Mouse (Mus musculus) neural tube, embryonic 13.5 days (tissue): ENCODE results near the gene Ptgir. TPM values are rescaled to one million over a fixed set of nuclear protein-coding genes. Genes with fewer than 3 reads are reported as not detected.

ENCODE experiments used
- ATAC-seq: fragments of 200-750 bp; cut with Nextera tagmentation; 2 replicates; pipeline ENCODE4 v1.8.0; 2017; ENCODE audit warnings: low read depth, mild to moderate bottlenecking, moderate TSS enrichment, moderate library complexity
- H3K27ac ChIP-seq: fragments of 300-500 bp; sonication (generic); replicated peaks from 2 replicates; pipeline ENCODE4 v1.5.1; 2015; ENCODE audit warnings: moderate library complexity, mild to moderate bottlenecking, inconsistent platforms
- H3K27me3 ChIP-seq: fragments of 300-500 bp; sonication (generic); 2 replicates; pipeline ENCODE4 v1.6.1; 2015; ENCODE audit warnings: mild to moderate bottlenecking, inconsistent platforms
- H3K36me3 ChIP-seq: fragments of 300-500 bp; sonication (generic); 2 replicates; pipeline ENCODE4 v1.6.1; 2015; ENCODE audit warnings: mild to moderate bottlenecking, inconsistent platforms
- H3K4me1 ChIP-seq: fragments of 300-500 bp; sonication (generic); replicated peaks from 2 replicates; pipeline ENCODE4 v1.6.1; 2015; ENCODE audit warnings: inconsistent platforms
- H3K4me2 ChIP-seq: fragments of 300-500 bp; sonication (generic); 2 replicates; pipeline ENCODE4 v1.6.1; 2015; ENCODE audit warnings: inconsistent platforms, mild to moderate bottlenecking, moderate library complexity
- H3K4me3 ChIP-seq: fragments of 300-500 bp; sonication (generic); 2 replicates; pipeline ENCODE4 v1.5.1; 2015; ENCODE audit warnings: mild to moderate bottlenecking, inconsistent platforms
- H3K9ac ChIP-seq: fragments of 300-500 bp; sonication (generic); 2 replicates; pipeline ENCODE4 v1.6.1; 2015; ENCODE audit warnings: moderate library complexity, mild to moderate bottlenecking, inconsistent platforms
- H3K9me3 ChIP-seq: fragments of 300-500 bp; sonication (generic); 2 replicates; pipeline ENCODE4 v1.6.1; 2016; ENCODE audit warnings: inconsistent platforms
- WGBS: fragments of 180-500 bp; shearing (Covaris S2); methylation state at CpG from one replicate; pipeline ENCODE4 v1.1.7; 2015; 5-methylcytosine and 5-hydroxymethylcytosine counted together
- polyA plus RNA-seq: library from polyadenylated mRNA; unstranded; fragments of >200 nt; fragmentation: Nextera tagmentation; extraction: Ambion mirVana; gene quantifications from 2 replicates; pipeline ENCODE4 v1.2.1, GENCODE M21; 2015

Ptgir gene
- polyA plus RNA-seq, 1 experiment from 2014 or later = 3.6 TPM

DNA sequence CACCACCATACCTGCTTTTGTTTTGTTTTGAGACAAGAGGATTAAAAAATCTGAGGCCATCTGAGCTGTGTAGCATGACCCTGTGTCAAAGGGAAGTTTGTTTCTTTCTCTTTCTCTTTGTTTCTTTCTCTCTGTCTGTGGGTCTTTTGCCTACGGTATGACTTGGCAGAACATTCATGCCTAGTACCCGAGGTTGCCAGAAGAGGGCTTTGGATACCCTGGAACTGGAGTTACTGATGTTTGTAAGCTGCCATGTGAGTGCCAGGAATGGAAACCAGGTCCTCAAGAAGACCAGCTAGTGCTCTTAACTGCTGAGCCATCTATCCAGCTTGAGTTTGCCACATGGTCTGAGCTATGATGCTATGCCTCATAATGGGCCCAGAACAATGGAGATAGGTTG, 22.1 kb downstream of the Ptgir start:
- Histone ChIP-seq H3K4me2 (no peak overlapping the region), H3K4me1 (peaks cover 20% of the 10 kb centered on the region), H3K9me3 (no peaks in the 10 kb centered on the region), H3K9ac (no peak overlapping the region), H3K4me3 (no peak overlapping the region), H3K27ac (no peak overlapping the region), H3K27me3 (0 out of 2 replicates have a peak, but pooled peaks cover 2% of the 10 kb centered on the region), H3K36me3 (no peaks in the 10 kb centered on the region)
- WGBS = 39% methylated on average over 2 of the region's 2 CpGs
- ATAC-seq = no peak

GRCm38 (mm10) chr7:16930850-16931249, 24.6 kb downstream of the Ptgir start:
- no peaks in the 10 kb centered on the region for H3K9me3 ChIP-seq
- H3K27ac ChIP-seq = no peak overlapping the region
- ATAC-seq = 0 out of 2 replicates have a peak, but pooled peaks have one; percentile 17
- no peak overlapping the region for H3K4me3 ChIP-seq
- no peak overlapping the region for H3K9ac ChIP-seq
- H3K27me3 ChIP-seq = 0 out of 2 replicates have a peak, but pooled peaks cover 2% of the 10 kb centered on the region
- WGBS = 2% methylated on average over 1 of the region's 1 CpGs
- no peaks in the 10 kb centered on the region for H3K36me3 ChIP-seq
- peaks cover 27% of the 10 kb centered on the region for H3K4me1 ChIP-seq
- no peak overlapping the region for H3K4me2 ChIP-seq

DNA sequence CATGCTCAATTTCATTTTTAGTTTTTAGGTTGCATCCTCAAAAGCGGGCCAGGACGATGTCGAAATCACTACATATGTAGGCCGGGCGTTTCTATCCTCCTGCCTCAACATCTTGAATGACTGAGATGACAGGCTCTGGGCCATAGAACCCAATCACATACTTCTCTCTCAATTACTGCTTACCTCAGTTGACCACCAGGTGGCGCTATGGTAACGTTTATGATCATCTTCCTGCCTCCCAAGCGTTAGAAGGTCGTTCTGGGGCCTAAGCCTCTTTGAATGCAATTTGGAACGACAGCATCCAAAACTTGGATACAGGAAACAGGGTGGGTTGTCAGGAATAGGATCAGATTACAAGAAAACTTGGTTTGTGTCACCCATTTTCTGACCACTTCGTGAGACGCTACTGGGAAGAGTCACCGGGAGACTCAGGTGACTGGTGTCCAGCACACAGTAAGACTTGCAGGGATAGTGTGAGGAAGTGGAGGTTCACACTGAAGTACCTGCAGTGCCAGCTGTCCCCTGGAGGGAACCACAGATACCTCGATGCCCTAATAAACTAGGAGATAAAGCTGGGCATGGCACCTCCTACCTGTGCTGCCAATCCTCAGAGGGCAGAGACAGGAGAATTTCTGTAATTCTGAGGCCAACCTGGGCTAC, 25.8 kb downstream of the Ptgir start:
- Histone ChIP-seq H3K4me1 (peaks cover 27% of the 10 kb centered on the region), H3K9ac (no peak overlapping the region), H3K4me2 (no peak overlapping the region), H3K27ac (peak overlapping the region; percentile 59), H3K36me3 (no peaks in the 10 kb centered on the region), H3K9me3 (no peaks in the 10 kb centered on the region), H3K4me3 (no peak overlapping the region), H3K27me3 (0 out of 2 replicates have a peak, but pooled peaks cover 2% of the 10 kb centered on the region)
- ATAC-seq = peak; percentile 61
- 19% methylated on average over 14 of the region's 14 CpGs for WGBS

DNA sequence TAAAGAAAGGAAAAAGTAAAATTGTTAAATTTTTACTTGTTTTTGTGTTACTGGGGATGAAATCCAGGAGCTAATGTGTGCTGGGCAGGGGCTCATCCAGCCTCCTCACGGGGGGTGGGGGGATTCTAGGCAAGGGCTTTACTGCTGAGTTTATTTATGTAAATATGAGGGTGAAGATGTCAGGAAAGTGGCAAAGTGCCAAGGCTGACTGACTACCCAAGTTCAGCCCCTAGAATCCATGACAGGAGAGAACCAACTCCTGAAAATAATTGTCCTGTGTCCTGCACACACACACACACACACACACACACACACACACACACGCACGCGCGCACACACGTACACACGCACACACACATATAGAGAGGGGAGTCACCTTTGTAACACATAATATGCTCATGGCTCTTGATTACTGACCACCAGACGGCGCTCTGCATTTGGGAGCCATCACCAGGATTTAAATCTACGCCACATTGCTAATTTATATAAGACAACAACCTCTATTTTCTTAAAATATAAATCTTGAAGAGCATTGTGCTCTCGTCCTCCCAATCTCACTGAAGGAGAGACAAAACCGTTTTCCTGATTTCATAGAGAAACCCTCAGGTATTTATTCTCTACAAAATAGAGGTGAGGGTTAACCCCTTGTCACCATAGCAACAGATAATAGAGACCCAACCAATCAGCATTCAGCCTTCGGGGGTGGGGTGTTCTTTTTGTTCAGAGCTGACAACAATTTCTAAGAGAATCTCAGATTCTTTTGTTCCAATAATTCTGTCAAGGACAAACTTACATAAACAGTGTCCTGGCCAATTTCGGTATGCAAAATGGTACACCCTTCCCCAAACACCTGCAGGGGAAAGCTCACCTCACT, 26.7 kb downstream of the Ptgir start:
- Histone ChIP-seq H3K36me3 (no peaks in the 10 kb centered on the region), H3K4me2 (0 out of 2 replicates have a peak overlapping the region, but pooled peaks have one; percentile 22), H3K4me3 (no peak overlapping the region), H3K27ac (peak overlapping the region; percentile 70), H3K27me3 (no peaks in the 10 kb centered on the region), H3K4me1 (peaks cover 29% of the 10 kb centered on the region), H3K9ac (no peak overlapping the region), H3K9me3 (no peaks in the 10 kb centered on the region)
- 40% methylated on average over 14 of the region's 14 CpGs for WGBS
- peak; percentile 66; the same call in 1 of the 2 replicates for ATAC-seq

- no peak overlapping the region for H3K9ac ChIP-seq
- 40% methylated on average over 4 of the region's 4 CpGs for WGBS
- no peaks in the 10 kb centered on the region for H3K9me3 ChIP-seq
- no peak overlapping the region for H3K27ac ChIP-seq
- no peaks in the 10 kb centered on the region for H3K27me3 ChIP-seq
- H3K4me2 ChIP-seq = no peak overlapping the region
- H3K4me1 ChIP-seq = peaks cover 45% of the 10 kb centered on the region
- H3K4me3 ChIP-seq = no peak overlapping the region
- no peak for ATAC-seq
- no peaks in the 10 kb centered on the region for H3K36me3 ChIP-seq
These were observed 31.0 kb downstream of the Ptgir start for GRCm38 (mm10) chr7:16937312-16937711.

GRCm38 (mm10) chr7:16938117-16938791, 32.0 kb downstream of the Ptgir start:
- 65% methylated on average over 17 of the region's 17 CpGs for WGBS
- H3K9me3 ChIP-seq = no peaks in the 10 kb centered on the region
- no peak overlapping the region for H3K4me3 ChIP-seq
- H3K36me3 ChIP-seq = no peaks in the 10 kb centered on the region
- no peaks in the 10 kb centered on the region for H3K27me3 ChIP-seq
- ATAC-seq = peak; percentile 84
- H3K4me2 ChIP-seq = peak overlapping the region; percentile 31
- H3K27ac ChIP-seq = peak overlapping the region; percentile 83
- H3K9ac ChIP-seq = no peak overlapping the region
- H3K4me1 ChIP-seq = peaks cover 45% of the 10 kb centered on the region

GRCm38 (mm10) chr7:16940292-16940691, 34.0 kb downstream of the Ptgir start:
- H3K27me3 ChIP-seq = peaks cover 1% of the 10 kb centered on the region
- H3K9me3 ChIP-seq = no peaks in the 10 kb centered on the region
- no peaks in the 10 kb centered on the region for H3K36me3 ChIP-seq
- peaks cover 53% of the 10 kb centered on the region for H3K4me1 ChIP-seq
- no peak overlapping the region for H3K4me2 ChIP-seq
- H3K27ac ChIP-seq = peak overlapping the region; percentile 47
- H3K9ac ChIP-seq = no peak overlapping the region
- WGBS = 59% methylated on average over 7 of the region's 7 CpGs
- no peak overlapping the region for H3K4me3 ChIP-seq
- ATAC-seq = no peak

GRCm38 (mm10) chr7:16942861-16943260, 36.6 kb downstream of the Ptgir start:
- H3K27ac ChIP-seq = peak overlapping the region; percentile 96
- peaks cover 16% of the 10 kb centered on the region for H3K27me3 ChIP-seq
- WGBS = 46% methylated on average over 4 of the region's 4 CpGs
- no peak overlapping the region for H3K4me3 ChIP-seq
- no peaks in the 10 kb centered on the region for H3K36me3 ChIP-seq
- no peak overlapping the region; the same call in 1 of the 2 replicates for H3K4me2 ChIP-seq
- no peak for ATAC-seq
- H3K9ac ChIP-seq = no peak overlapping the region
- H3K9me3 ChIP-seq = no peaks in the 10 kb centered on the region
- peaks cover 78% of the 10 kb centered on the region for H3K4me1 ChIP-seq

DNA sequence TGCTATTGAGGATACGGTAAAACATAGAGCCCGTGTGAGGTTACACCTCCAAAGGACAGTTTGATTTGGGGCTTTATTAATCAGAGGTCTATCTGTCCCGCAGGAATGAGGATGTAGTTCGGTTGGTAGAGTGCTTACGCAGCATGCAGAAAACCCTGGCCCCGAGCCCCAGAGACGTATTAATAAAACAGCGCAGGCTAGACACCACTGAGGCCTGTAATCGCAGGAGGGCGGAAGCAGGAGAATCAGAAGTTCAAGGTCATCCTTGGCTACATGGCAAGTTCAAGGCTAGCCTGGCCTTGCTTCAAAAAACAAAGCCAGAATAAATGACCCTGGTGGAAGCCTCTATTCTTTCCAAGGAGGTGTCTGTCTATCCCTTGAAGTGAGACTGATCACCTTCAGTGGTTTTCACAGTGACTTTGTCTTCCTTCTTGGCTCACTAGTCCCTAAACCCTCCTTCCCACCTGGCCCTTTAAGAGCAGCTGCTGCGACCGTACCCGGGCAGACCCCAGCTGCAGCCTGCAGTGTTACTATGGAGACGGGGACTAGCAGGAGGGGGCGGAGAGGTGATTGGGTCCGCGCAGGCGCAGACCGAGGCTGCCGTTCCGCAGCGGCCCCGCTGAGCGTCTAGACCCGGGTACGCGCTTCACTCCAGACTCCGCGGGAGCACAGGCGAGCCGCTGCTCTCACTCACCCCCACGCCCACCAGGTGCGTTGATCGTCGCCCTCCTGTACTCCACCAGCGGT, 37.9 kb downstream of the Ptgir start, which contains the start of gene Pnmal2:
Pnmal2 (plus strand) TSS at position 622 of the 747 bp plus-strand sequence.
- peak within 1 kb of the TSS; percentile 88 for H3K4me3 ChIP-seq
- peak within 1 kb of the TSS; percentile 98 for H3K9ac ChIP-seq
- H3K9me3 ChIP-seq = no peaks in the 10 kb centered on the region
- peaks cover 23% of the 10 kb centered on the region for H3K27me3 ChIP-seq
- WGBS = 8% methylated on average over 36 of the region's 36 CpGs
- H3K4me2 ChIP-seq = peak within 1 kb of the TSS; percentile 82
- peaks cover 78% of the 10 kb centered on the region for H3K4me1 ChIP-seq
- 0 out of 2 replicates have a peak, but pooled peaks cover 9% of the 10 kb centered on the region for H3K36me3 ChIP-seq
- ATAC-seq = peak; percentile 87
- H3K27ac ChIP-seq = peak within 1 kb of the TSS; percentile 96

- ATAC-seq = peak; percentile 4; the same call in 1 of the 2 replicates
- WGBS = 2% methylated on average over 22 of the region's 22 CpGs
- H3K4me1 ChIP-seq = peaks cover 79% of the 10 kb centered on the region
These were observed 38.6 kb downstream of the Ptgir start for GRCm38 (mm10) chr7:16944808-16945315.

DNA sequence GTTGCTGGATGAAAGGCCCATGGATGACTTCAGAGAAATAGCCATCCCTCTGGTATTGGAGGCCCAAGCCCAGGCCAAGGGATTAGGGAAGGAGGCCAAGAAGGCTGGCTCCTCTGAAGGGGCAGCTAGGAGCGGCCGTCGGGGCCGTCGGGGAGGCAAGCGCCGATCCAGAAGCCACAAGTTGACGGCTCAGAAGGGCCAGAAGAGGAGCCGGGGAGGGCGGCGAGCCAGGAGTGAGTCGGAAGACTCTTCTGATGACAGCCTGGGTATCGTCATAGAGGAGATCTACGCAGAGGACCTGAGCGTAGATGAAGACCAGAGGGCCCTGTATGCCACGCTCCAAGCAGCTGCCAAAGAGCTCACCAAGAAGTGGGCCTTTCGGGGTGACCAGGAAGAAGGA, 39.1 kb downstream of the Ptgir start:
- H3K36me3 ChIP-seq = 0 out of 2 replicates have a peak, but pooled peaks cover 9% of the 10 kb centered on the region
- peak overlapping the region; percentile 98 for H3K9ac ChIP-seq
- ATAC-seq = no peak
- H3K9me3 ChIP-seq = no peaks in the 10 kb centered on the region
- WGBS = 9% methylated on average over 17 of the region's 17 CpGs
- H3K4me3 ChIP-seq = peak overlapping the region; percentile 88
- peaks cover 24% of the 10 kb centered on the region for H3K27me3 ChIP-seq
- H3K27ac ChIP-seq = peak overlapping the region; percentile 96
- H3K4me2 ChIP-seq = peak overlapping the region; percentile 82
- H3K4me1 ChIP-seq = peaks cover 79% of the 10 kb centered on the region

More at GRCm38 (mm10) chr7:16944808-16945315, 38.6 kb downstream of the Ptgir start:
- H3K27me3 ChIP-seq = peaks cover 24% of the 10 kb centered on the region
- H3K9ac ChIP-seq = peak overlapping the region; percentile 98
- peak overlapping the region; percentile 82 for H3K4me2 ChIP-seq
- H3K4me3 ChIP-seq = peak overlapping the region; percentile 88
- no peaks in the 10 kb centered on the region for H3K9me3 ChIP-seq
- H3K27ac ChIP-seq = peak overlapping the region; percentile 96
- 0 out of 2 replicates have a peak, but pooled peaks cover 9% of the 10 kb centered on the region for H3K36me3 ChIP-seq
